Mouse (Mus musculus) liver, adult 2 months (tissue): ENCODE results near the gene Hnrnpul2. TPM values are rescaled to one million over a fixed set of nuclear protein-coding genes. Genes with fewer than 3 reads are reported as not detected.

ENCODE experiments used
- DNase-seq: peaks from one replicate; pipeline ENCODE4 v3.0.0-alpha.2; 2011; ENCODE audit warnings: low read depth, low spot score; ENCODE audit errors: extremely low read depth
- H3K27ac ChIP-seq: fragments of 200-500 bp; replicated peaks from 2 replicates; pipeline ENCODE4 v1.5.1; 2012; ENCODE audit warnings: low read depth, mild to moderate bottlenecking, control low read depth, inconsistent platforms, low read length; ENCODE audit not compliant: insufficient read depth
- H3K27me3 ChIP-seq: fragments of 200-500 bp; 2 replicates; pipeline ENCODE4 v1.6.1; 2012; ENCODE audit warnings: mild to moderate bottlenecking, moderate library complexity, low read length, inconsistent platforms; ENCODE audit not compliant: control insufficient read depth, insufficient read depth
- H3K36me3 ChIP-seq: fragments of 200-500 bp; 2 replicates; pipeline ENCODE4 v1.6.1; 2012; ENCODE audit warnings: low read length, inconsistent platforms; ENCODE audit not compliant: control insufficient read depth, insufficient read depth
- H3K4me1 ChIP-seq: fragments of 200-500 bp; 2 replicates; pipeline ENCODE4 v1.6.1; 2011; ENCODE audit warnings: low read length; ENCODE audit not compliant: control insufficient read depth, insufficient read depth
- H3K4me3 ChIP-seq: fragments of 200-500 bp; 2 replicates; pipeline ENCODE4 v1.5.1; 2011; ENCODE audit warnings: low read depth, mild to moderate bottlenecking, control low read depth, low read length, moderate library complexity; ENCODE audit not compliant: insufficient read depth
- H3K79me2 ChIP-seq: fragments of 200-500 bp; 2 replicates; pipeline ENCODE4 v1.6.1; 2012; ENCODE audit warnings: inconsistent platforms, mild to moderate bottlenecking, low read length, moderate library complexity; ENCODE audit not compliant: control insufficient read depth, insufficient read depth
- H3K9ac ChIP-seq: fragments of 200-500 bp; 2 replicates; pipeline ENCODE4 v1.6.1; 2012; ENCODE audit warnings: low read depth, mild to moderate bottlenecking, control low read depth, inconsistent platforms, low read length
- CTCF ChIP-seq: fragments of 200-500 bp; IDR thresholded peaks from 2 replicates; pipeline ENCODE4 v1.5.1; 2011; ENCODE audit warnings: low read depth, low read length, control low read depth
- POLR2A ChIP-seq: fragments of 200-500 bp; IDR thresholded peaks from 2 replicates; pipeline ENCODE4 v1.6.1; 2011; ENCODE audit warnings: low read length, control low read depth; ENCODE audit not compliant: insufficient read depth; ENCODE audit errors: extremely low read depth
- WGBS: fragments of 180-500 bp; shearing (Covaris S2); methylation state at CpG from one replicate; pipeline ENCODE4 v1.1.7; 2018; 5-methylcytosine and 5-hydroxymethylcytosine counted together
- polyA plus RNA-seq: library from polyadenylated mRNA; depleted of rRNA; stranded (reverse); fragments of >200 nt; gene quantifications from 2 replicates; pipeline ENCODE4 v1.2.3, GENCODE M21; 2012
- total RNA-seq: library from RNA; depleted of rRNA; stranded (reverse); fragments of >200 nt; gene quantifications from 2 replicates; pipeline ENCODE4 v1.2.3, GENCODE M21; 2014

The Hnrnpul2 gene
- total and polyA plus RNA-seq, 2 experiments, result 11.2 to 19.5 TPM

DNA sequence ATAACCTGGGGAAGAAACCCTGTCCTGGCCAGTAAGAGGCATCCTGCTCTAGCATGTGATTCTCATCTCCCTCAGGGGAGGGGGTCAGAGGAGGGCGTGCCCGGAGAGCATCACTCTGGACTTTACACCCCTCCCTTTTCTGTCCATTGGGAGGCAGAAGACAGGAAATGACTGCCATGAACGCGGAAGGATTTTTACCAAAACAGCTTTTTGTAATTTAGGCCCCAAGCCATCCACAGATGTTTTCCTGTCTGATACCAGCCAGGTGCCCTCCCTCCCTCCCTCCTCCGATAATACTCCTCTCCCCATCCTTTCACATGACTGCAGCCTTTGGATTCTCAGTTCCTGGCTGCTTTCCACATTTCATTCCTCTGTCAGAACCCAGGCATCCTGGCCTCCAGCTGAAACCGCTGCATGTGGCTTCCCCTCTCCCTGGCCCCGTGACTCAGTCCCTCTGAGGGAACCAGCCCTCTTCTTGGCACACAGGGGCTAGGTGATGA, 30.6 kb downstream of the Hnrnpul2 start, which contains the start of gene Lrrn4cl:
Gene Lrrn4cl (plus strand): TSS at position 367 of the 500 bp plus-strand sequence.
- H3K27me3 ChIP-seq, result no peaks in the 10 kb centered on the region
- H3K9ac ChIP-seq, result no peak within 1 kb of the TSS
- no peak within 1 kb of the TSS for H3K4me3 ChIP-seq
- WGBS, result 40% methylated on average over 7 of the region's 7 CpGs
- no peaks in the 10 kb centered on the region for H3K4me1 ChIP-seq
- no peak for DNase-seq
- H3K79me2 ChIP-seq, result no peaks in the 10 kb centered on the region
- no peak for TF ChIP-seq POLR2A
- TF ChIP-seq CTCF, result no peak
- peaks cover 15% of the 10 kb centered on the region for H3K36me3 ChIP-seq
- no peak within 1 kb of the TSS for H3K27ac ChIP-seq

DNA sequence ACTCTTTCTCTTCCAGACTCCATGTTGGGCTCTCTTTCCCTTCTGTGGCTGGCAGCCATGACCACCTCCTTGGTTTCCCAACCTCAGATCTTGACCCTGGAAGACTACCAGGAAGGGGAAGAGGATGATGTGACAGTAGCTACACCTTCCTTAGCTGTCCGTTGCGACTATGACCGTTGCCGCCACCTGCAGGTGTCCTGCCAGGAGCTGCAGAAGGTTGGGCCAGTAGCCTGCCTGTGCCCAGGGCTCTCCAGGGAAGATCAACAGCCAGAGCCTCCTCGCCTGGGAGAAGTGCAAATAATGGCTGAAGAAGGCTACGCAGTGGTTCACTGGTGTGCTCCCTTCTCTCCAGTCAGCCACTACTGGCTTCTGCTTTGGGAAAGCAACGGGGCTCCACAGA, 31.8 kb downstream of the Hnrnpul2 start:
- DNase-seq, result no peak
- 17% methylated on average over 7 of the region's 7 CpGs for WGBS
- H3K4me3 ChIP-seq, result no peak overlapping the region
- no peaks in the 10 kb centered on the region for H3K79me2 ChIP-seq
- no peak for TF ChIP-seq POLR2A
- peak; percentile 51 for TF ChIP-seq CTCF
- peaks cover 7% of the 10 kb centered on the region; the same call in 1 of the 2 replicates for H3K36me3 ChIP-seq
- no peak overlapping the region for H3K27ac ChIP-seq
- no peaks in the 10 kb centered on the region for H3K4me1 ChIP-seq
- H3K9ac ChIP-seq, result no peak overlapping the region
- H3K27me3 ChIP-seq, result no peaks in the 10 kb centered on the region

DNA sequence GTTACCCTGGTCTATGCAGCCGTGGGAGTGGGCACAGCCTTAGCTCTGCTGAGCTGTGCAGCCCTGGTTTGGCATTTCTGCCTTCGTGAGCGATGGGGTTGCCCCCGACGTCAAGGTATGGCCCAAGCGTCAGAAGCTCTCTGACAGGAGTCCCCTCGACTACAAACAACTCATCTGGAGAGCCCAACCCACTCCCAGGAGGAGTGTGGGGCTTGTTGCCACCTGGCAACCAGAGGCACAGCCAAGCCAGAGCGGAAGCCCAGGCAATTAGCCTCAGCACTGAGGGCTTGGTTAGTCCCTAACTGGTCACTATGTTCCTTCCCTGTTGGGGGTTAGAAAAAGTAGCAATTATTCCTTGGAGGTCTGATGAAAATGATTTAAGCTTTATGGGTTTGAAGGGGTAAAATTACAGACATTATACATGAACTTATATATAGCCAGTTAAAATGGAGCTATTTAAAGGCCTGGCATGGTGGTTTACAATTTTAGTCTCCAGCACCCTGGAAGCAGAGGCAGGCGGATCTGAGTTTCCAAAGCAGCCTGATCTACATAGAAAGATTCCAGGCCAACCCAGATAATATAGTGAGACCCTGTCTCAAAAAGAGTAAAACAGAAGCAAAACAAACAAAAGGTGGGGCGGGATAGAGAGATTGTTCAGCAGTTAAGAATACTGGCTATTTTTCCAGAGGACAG, 32.6 kb downstream of the Hnrnpul2 start:
- H3K79me2 ChIP-seq, result no peaks in the 10 kb centered on the region
- H3K27me3 ChIP-seq, result no peaks in the 10 kb centered on the region
- no peaks in the 10 kb centered on the region for H3K4me1 ChIP-seq
- H3K36me3 ChIP-seq, result peaks cover 3% of the 10 kb centered on the region; the same call in 1 of the 2 replicates
- H3K4me3 ChIP-seq, result no peak overlapping the region
- WGBS, result 69% methylated on average over 10 of the region's 10 CpGs
- no peak for DNase-seq
- no peak overlapping the region for H3K9ac ChIP-seq
- no peak overlapping the region for H3K27ac ChIP-seq
- TF ChIP-seq POLR2A (no peak), CTCF (no peak)

DNA sequence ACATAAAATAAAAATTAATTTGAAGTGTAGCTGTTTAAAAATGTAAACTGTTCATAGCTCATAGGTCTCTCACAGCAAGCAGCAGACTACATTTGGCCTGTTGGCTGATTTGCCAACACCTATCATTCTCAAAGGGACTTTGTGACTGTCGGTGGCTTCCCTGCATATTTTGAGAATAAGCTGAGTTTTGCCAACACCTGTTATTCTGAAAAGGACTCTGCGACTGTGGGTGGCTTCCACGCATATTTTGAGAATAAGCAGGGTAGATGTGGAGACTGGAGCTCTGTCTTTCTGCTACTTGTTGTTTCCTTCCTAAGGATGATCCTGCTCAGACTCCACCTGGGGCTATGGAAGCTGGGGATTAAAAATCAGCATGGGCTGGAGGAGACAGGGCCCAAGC, 33.3 kb downstream of the Hnrnpul2 start:
- Histone ChIP-seq H3K79me2 (no peaks in the 10 kb centered on the region), H3K27ac (no peak overlapping the region), H3K36me3 (peaks cover 3% of the 10 kb centered on the region; the same call in 1 of the 2 replicates), H3K27me3 (no peaks in the 10 kb centered on the region), H3K9ac (no peak overlapping the region), H3K4me3 (no peak overlapping the region), H3K4me1 (no peaks in the 10 kb centered on the region)
- no peak for TF ChIP-seq CTCF
- TF ChIP-seq POLR2A, result no peak
- 85% methylated on average over 3 of the region's 3 CpGs for WGBS
- no peak for DNase-seq

DNA sequence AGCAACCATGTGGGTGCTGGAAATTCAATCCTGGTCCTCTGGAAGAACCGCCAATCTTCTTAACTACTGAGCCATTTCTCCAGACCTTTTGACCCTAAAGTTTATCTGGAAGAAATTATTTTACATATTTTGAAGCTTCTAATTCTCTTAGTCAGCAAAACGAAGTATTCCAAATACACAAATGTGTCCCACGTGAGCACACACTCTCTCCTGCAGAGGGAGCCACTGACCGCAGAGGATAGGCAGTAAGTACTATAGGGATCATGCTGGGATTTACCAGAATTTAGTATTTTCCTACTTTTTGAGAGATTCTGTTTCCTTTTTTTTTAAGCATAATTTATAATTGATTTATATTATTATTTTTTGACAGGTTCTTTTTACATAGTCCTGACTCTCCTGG, 37.9 kb downstream of the Hnrnpul2 start:
- peak; percentile 73 for DNase-seq
- Histone ChIP-seq H3K27ac (no peak overlapping the region), H3K9ac (no peak overlapping the region), H3K4me3 (no peak overlapping the region), H3K27me3 (no peaks in the 10 kb centered on the region), H3K4me1 (no peaks in the 10 kb centered on the region), H3K36me3 (no peaks in the 10 kb centered on the region), H3K79me2 (no peaks in the 10 kb centered on the region)
- 26% methylated on average over 4 of the region's 4 CpGs for WGBS
- TF ChIP-seq CTCF, result peak; percentile 81
- TF ChIP-seq POLR2A, result no peak

DNA sequence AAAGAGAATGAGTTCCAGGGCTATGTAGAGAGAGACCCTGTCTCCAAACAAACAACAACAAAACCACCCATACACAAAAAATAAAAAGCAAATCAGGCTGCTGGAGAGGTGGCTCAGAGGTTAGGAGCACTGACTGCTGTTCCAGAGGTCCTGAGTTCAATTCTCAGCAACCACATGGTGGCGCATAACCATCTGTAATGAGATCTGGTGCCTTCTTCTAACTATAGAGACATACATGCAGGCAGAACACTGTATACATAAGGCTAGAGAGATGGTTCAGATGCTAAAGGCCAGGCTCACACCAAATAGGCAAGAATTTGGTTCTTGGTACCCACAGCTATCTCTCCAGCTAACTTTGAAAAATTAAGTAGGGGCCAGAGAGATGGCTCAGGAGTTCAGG, 39.2 kb downstream of the Hnrnpul2 start:
- Histone ChIP-seq H3K9ac (no peak overlapping the region), H3K27ac (no peak overlapping the region), H3K79me2 (no peaks in the 10 kb centered on the region), H3K27me3 (no peaks in the 10 kb centered on the region), H3K36me3 (no peaks in the 10 kb centered on the region), H3K4me3 (no peak overlapping the region), H3K4me1 (no peaks in the 10 kb centered on the region)
- TF ChIP-seq CTCF, result peak; percentile 41; the same call in 1 of the 2 replicates
- TF ChIP-seq POLR2A, result no peak
- 16% methylated on average over 1 of the region's 1 CpGs for WGBS
- DNase-seq, result no peak
